In the genomic region with DNA sequence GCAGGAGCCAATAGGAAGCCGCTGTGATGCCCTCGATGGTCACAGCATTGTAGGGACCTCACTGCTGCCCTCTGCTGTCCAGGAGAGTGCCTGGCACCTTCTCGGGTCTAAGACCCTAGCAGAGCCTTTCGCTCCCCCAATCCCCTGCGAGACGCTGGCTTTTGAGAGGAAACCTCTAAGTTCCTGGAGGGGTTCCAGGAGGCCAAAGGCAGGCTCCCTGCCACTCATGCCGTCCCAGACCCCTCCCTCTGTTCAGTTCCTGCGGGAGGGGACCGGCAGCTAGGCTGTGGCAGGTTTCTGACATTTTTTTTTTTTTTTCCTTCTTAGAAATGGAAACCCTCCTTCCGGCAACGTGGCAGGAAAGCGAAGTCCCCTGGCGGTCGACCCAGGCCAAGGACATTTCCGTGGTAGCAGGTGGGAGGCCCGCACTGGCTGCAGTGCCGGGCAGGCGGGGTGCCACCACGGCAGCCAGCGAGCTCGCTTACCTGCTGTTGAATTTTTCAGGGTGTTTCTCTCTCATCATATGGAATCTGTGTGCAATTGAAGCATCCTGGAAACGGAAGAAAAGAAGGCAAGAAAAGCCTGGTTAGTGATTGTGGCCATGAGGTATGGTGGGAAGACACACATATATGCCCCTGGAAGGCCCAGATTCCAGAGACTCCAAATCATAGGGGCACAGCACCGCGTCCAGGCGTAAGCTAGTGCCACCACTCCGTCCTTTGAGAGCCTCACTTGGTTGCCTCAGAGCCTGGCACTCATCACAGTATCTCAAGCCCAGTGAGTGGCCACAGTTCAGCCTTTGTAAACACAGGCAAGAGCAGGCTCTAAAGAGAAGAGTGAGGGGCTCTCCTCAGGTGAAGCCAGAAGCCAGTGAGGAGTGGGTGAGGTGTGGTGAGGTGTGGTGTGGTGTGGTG, we compare ENCODE assay signal across 8 mouse cellular contexts.
DNase-seq lines count a peak whose midpoint lies in the region; ATAC-seq lines count a peak whose summit lies in the region.

No protein-coding gene starts in this region.

- peak; percentile 91 for ATAC-seq in forebrain, embryonic 14.5 days
- peak; percentile 88 for ATAC-seq in neural tube, embryonic 15.5 days (ENCODE audit: low FRiP score)

- H3K4me3 ChIP-seq in forebrain, embryonic 14.5 days (ENCODE audit: low read depth, low read length): peak overlapping the region; percentile 30
- peak overlapping the region; percentile 44 for H3K4me3 ChIP-seq in neural tube, embryonic 15.5 days (replicated peaks)

- peak overlapping the region; percentile 65 for H3K4me2 ChIP-seq in forebrain, embryonic 14.5 days (ENCODE audit: low read length)
- peak overlapping the region; percentile 76 for H3K4me2 ChIP-seq in neural tube, embryonic 15.5 days

- H3K9ac ChIP-seq in forebrain, embryonic 14.5 days (ENCODE audit: low read length): peak overlapping the region; percentile 49; the same call in 1 of the 2 replicates
- H3K9ac ChIP-seq in neural tube, embryonic 15.5 days (replicated peaks): peak overlapping the region; percentile 50

- H3K9me3 ChIP-seq in forebrain, embryonic 14.5 days (replicated peaks; ENCODE audit: control insufficient read depth, low read length): no peaks in the 10 kb centered on the region
- no peaks in the 10 kb centered on the region for H3K9me3 ChIP-seq in neural tube, embryonic 15.5 days (replicated peaks)

- H3K27me3 ChIP-seq in forebrain, embryonic 14.5 days (replicated peaks; ENCODE audit: control insufficient read depth, insufficient read depth, low read length): no peaks in the 10 kb centered on the region
- H3K27me3 ChIP-seq in neural tube, embryonic 15.5 days (replicated peaks): 0 out of 2 replicates have a peak, but pooled peaks cover 2% of the 10 kb centered on the region

- peaks cover 16% of the 10 kb centered on the region; the same call in 1 of the 2 replicates for H3K4me1 ChIP-seq in forebrain, embryonic 14.5 days (ENCODE audit: control insufficient read depth, insufficient read depth, low read length)
- H3K4me1 ChIP-seq in neural tube, embryonic 15.5 days: peaks cover 30% of the 10 kb centered on the region

- DNase-seq in ES-CJ7 (ENCODE audit: low read depth, low spot score): peak; percentile 95
- DNase-seq in cerebellum, adult 11 months: peak; percentile 74
- DNase-seq in forebrain, embryonic 14.5 days (ENCODE audit: low spot score): peak; percentile 94
- peak; percentile 86 to 91 for DNase-seq in heart, postnatal 14 days
- peak; percentile 87 for DNase-seq in layer of hippocampus, adult 11-12 months (ENCODE audit: low spot score)
- DNase-seq in lung, adult 18-20 months: peak; percentile 78 to 83
- DNase-seq in testis, postnatal 14 days (ENCODE audit: low spot score): peak; percentile 77

- H3K36me3 ChIP-seq in forebrain, embryonic 14.5 days (ENCODE audit: control insufficient read depth, insufficient read depth, low read length): no peaks in the 10 kb centered on the region
- H3K36me3 ChIP-seq in neural tube, embryonic 15.5 days: no peaks in the 10 kb centered on the region

- WGBS in forebrain, embryonic 14.5 days: 6% methylated on average over 26 of the region's 26 CpGs
- WGBS in neural tube, embryonic 15.5 days: 8% methylated on average over 26 of the region's 26 CpGs

- H3K27ac ChIP-seq in forebrain, embryonic 14.5 days (ENCODE audit: low read depth, low read length): no peak overlapping the region
- H3K27ac ChIP-seq in neural tube, embryonic 15.5 days (replicated peaks): peak overlapping the region; percentile 58; the same call in 1 of the 2 replicates

- intact Hi-C loops in heart, postnatal 14 days (cut with DNase I): loop anchor here (2.0 kb wide), 2 partner anchors 108 to 238 kb away; no protein-coding TSS in a partner anchor
